Mouse (Mus musculus) hindbrain, embryonic 14.5 days (tissue): Measurements from ENCODE around the gene Cib4. TPM values are rescaled to one million over a fixed set of nuclear protein-coding genes. Genes with fewer than 3 reads are reported as not detected.

Experiments used
- ATAC-seq: fragments of 200-750 bp; cut with Nextera tagmentation; 2 replicates; pipeline ENCODE4 v1.8.0; 2017; ENCODE audit warnings: moderate number of reproducible peaks, mild to moderate bottlenecking, moderate TSS enrichment, moderate library complexity; ENCODE audit not compliant: low FRiP score
- DNase-seq: peaks from one replicate; pipeline ENCODE4 v3.0.0-alpha.2; 2015; ENCODE audit warnings: low spot score
- H3K27ac ChIP-seq: fragments of 300-500 bp; sonication (generic); 2 replicates; pipeline ENCODE4 v1.5.1; 2014; ENCODE audit warnings: mild to moderate bottlenecking, moderate library complexity
- H3K27me3 ChIP-seq: fragments of 300-500 bp; sonication (generic); 2 replicates; pipeline ENCODE4 v1.6.1; 2014; ENCODE audit warnings: mild to moderate bottlenecking, low read length, mixed read lengths; ENCODE audit not compliant: control insufficient read depth, insufficient read depth
- H3K36me3 ChIP-seq: fragments of 300-500 bp; sonication (generic); replicated peaks from 2 replicates; pipeline ENCODE4 v1.6.1; 2014; ENCODE audit not compliant: control insufficient read depth, insufficient read depth
- H3K4me1 ChIP-seq: fragments of 300-500 bp; sonication (generic); replicated peaks from 2 replicates; pipeline ENCODE4 v1.6.1; 2014; ENCODE audit warnings: antibody characterized with exemption, low read length, mixed read lengths; ENCODE audit not compliant: control insufficient read depth, insufficient read depth
- H3K4me2 ChIP-seq: fragments of 300-500 bp; sonication (generic); replicated peaks from 2 replicates; pipeline ENCODE4 v1.6.1; 2014; ENCODE audit warnings: mild to moderate bottlenecking, moderate library complexity
- H3K4me3 ChIP-seq: fragments of 300-500 bp; sonication (generic); replicated peaks from 2 replicates; pipeline ENCODE4 v1.5.1; 2014; ENCODE audit warnings: mild to moderate bottlenecking, low read length
- H3K9ac ChIP-seq: fragments of 300-500 bp; sonication (generic); 2 replicates; pipeline ENCODE4 v1.6.1; 2014
- H3K9me3 ChIP-seq: fragments of 300-500 bp; sonication (generic); 2 replicates; pipeline ENCODE4 v1.6.1; 2016; ENCODE audit warnings: low read length; ENCODE audit not compliant: control insufficient read depth
- WGBS: fragments of 180-500 bp; shearing (Covaris S2); extraction: QIAGEN DNeasy Blood & Tissue Kit; methylation state at CpG from one replicate; pipeline ENCODE4 v1.1.7; 2014; 5-methylcytosine and 5-hydroxymethylcytosine counted together
- polyA plus RNA-seq: library from polyadenylated mRNA; unstranded; fragments of >200 nt; fragmentation: Nextera tagmentation; extraction: Ambion mirVana; gene quantifications from 2 replicates; pipeline ENCODE4 v1.2.1, GENCODE M21; 2014

Cib4 gene
- polyA plus RNA-seq, 1 experiment from 2014 or later = not detected

- H3K27ac ChIP-seq = no peak overlapping the region
- H3K4me2 ChIP-seq = no peak overlapping the region
- H3K4me1 ChIP-seq = no peaks in the 10 kb centered on the region
- H3K27me3 ChIP-seq = no peaks in the 10 kb centered on the region
- H3K9ac ChIP-seq = no peak overlapping the region
- ATAC-seq = no peak
- no peaks in the 10 kb centered on the region for H3K9me3 ChIP-seq
- H3K4me3 ChIP-seq = no peak overlapping the region
- H3K36me3 ChIP-seq = no peaks in the 10 kb centered on the region
- no peak for DNase-seq
- WGBS = 89% methylated on average over 8 of the region's 8 CpGs
These were observed 48.8 kb downstream of the Cib4 start for GRCm38 (mm10) chr5:30496821-30497220.

GRCm38 (mm10) chr5:30495288-30495687 is 50.3 kb downstream of the Cib4 start:
- H3K27me3 ChIP-seq = no peaks in the 10 kb centered on the region
- no peak overlapping the region for H3K4me3 ChIP-seq
- H3K9ac ChIP-seq = no peak overlapping the region
- H3K4me2 ChIP-seq = no peak overlapping the region
- no peak overlapping the region for H3K27ac ChIP-seq
- ATAC-seq (no peak), DNase-seq (no peak)
- no peaks in the 10 kb centered on the region for H3K9me3 ChIP-seq
- 44% methylated on average over 2 of the region's 2 CpGs for WGBS
- H3K36me3 ChIP-seq = no peaks in the 10 kb centered on the region
- H3K4me1 ChIP-seq = no peaks in the 10 kb centered on the region

- Histone ChIP-seq H3K27ac (no peak overlapping the region), H3K36me3 (no peaks in the 10 kb centered on the region), H3K4me1 (no peaks in the 10 kb centered on the region), H3K4me3 (no peak overlapping the region), H3K4me2 (no peak overlapping the region), H3K9me3 (no peaks in the 10 kb centered on the region), H3K27me3 (no peaks in the 10 kb centered on the region), H3K9ac (no peak overlapping the region)
- DNase-seq (no peak), ATAC-seq (no peak)
- 88% methylated on average over 7 of the region's 7 CpGs for WGBS
These were observed 51.0 kb downstream of the Cib4 start for GRCm38 (mm10) chr5:30494606-30495005.

GRCm38 (mm10) chr5:30493723-30494122 is 51.9 kb downstream of the Cib4 start:
- no peaks in the 10 kb centered on the region for H3K27me3 ChIP-seq
- 71% methylated on average over 7 of the region's 7 CpGs for WGBS
- no peak overlapping the region for H3K4me2 ChIP-seq
- H3K4me3 ChIP-seq = no peak overlapping the region
- H3K9me3 ChIP-seq = no peaks in the 10 kb centered on the region
- no peak for DNase-seq
- H3K9ac ChIP-seq = no peak overlapping the region
- no peak overlapping the region for H3K27ac ChIP-seq
- ATAC-seq = no peak
- H3K36me3 ChIP-seq = no peaks in the 10 kb centered on the region
- no peaks in the 10 kb centered on the region for H3K4me1 ChIP-seq

- no peak overlapping the region for H3K9ac ChIP-seq
- no peak overlapping the region for H3K4me2 ChIP-seq
- H3K36me3 ChIP-seq = no peaks in the 10 kb centered on the region
- 81% methylated on average over 5 of the region's 5 CpGs for WGBS
- DNase-seq (no peak), ATAC-seq (no peak)
- no peaks in the 10 kb centered on the region for H3K9me3 ChIP-seq
- no peaks in the 10 kb centered on the region for H3K4me1 ChIP-seq
- H3K27me3 ChIP-seq = no peaks in the 10 kb centered on the region
- no peak overlapping the region for H3K4me3 ChIP-seq
- no peak overlapping the region for H3K27ac ChIP-seq
These were observed 54.8 kb downstream of the Cib4 start for GRCm38 (mm10) chr5:30490845-30491244.

- Histone ChIP-seq H3K9ac (no peak overlapping the region), H3K4me2 (no peak overlapping the region), H3K4me3 (no peak overlapping the region), H3K9me3 (no peaks in the 10 kb centered on the region), H3K4me1 (no peaks in the 10 kb centered on the region), H3K27ac (no peak overlapping the region), H3K36me3 (no peaks in the 10 kb centered on the region), H3K27me3 (no peaks in the 10 kb centered on the region)
- no peak for DNase-seq
- no peak for ATAC-seq
These were observed 55.4 kb downstream of the Cib4 start for GRCm38 (mm10) chr5:30490215-30490614.

- no peaks in the 10 kb centered on the region for H3K9me3 ChIP-seq
- no peaks in the 10 kb centered on the region for H3K4me1 ChIP-seq
- no peaks in the 10 kb centered on the region for H3K27me3 ChIP-seq
- H3K27ac ChIP-seq = no peak overlapping the region
- H3K36me3 ChIP-seq = no peaks in the 10 kb centered on the region
- H3K4me2 ChIP-seq = no peak overlapping the region
- DNase-seq (no peak), ATAC-seq (no peak)
- WGBS = 79% methylated on average over 6 of the region's 6 CpGs
- no peak overlapping the region for H3K9ac ChIP-seq
- no peak overlapping the region for H3K4me3 ChIP-seq
These were observed 60.5 kb downstream of the Cib4 start for GRCm38 (mm10) chr5:30485136-30485535.

- DNase-seq (no peak), ATAC-seq (no peak)
- Histone ChIP-seq H3K4me3 (no peak overlapping the region), H3K9ac (no peak overlapping the region), H3K27me3 (no peaks in the 10 kb centered on the region), H3K27ac (no peak overlapping the region), H3K36me3 (no peaks in the 10 kb centered on the region), H3K4me2 (no peak overlapping the region), H3K9me3 (no peaks in the 10 kb centered on the region), H3K4me1 (no peaks in the 10 kb centered on the region)
- 79% methylated on average over 5 of the region's 5 CpGs for WGBS
These were observed 61.0 kb downstream of the Cib4 start for GRCm38 (mm10) chr5:30484591-30484990.

GRCm38 (mm10) chr5:30483533-30483932 is 62.1 kb downstream of the Cib4 start:
- no peak for ATAC-seq
- Histone ChIP-seq H3K36me3 (no peaks in the 10 kb centered on the region), H3K9ac (no peak overlapping the region), H3K4me1 (no peaks in the 10 kb centered on the region), H3K27me3 (no peaks in the 10 kb centered on the region), H3K4me2 (no peak overlapping the region), H3K4me3 (no peak overlapping the region), H3K27ac (no peak overlapping the region), H3K9me3 (no peaks in the 10 kb centered on the region)
- WGBS = 72% methylated on average over 8 of the region's 8 CpGs
- DNase-seq = no peak

- Histone ChIP-seq H3K9ac (no peak overlapping the region), H3K4me2 (no peak overlapping the region), H3K9me3 (no peaks in the 10 kb centered on the region), H3K4me1 (no peaks in the 10 kb centered on the region), H3K36me3 (no peaks in the 10 kb centered on the region), H3K27ac (no peak overlapping the region), H3K27me3 (no peaks in the 10 kb centered on the region), H3K4me3 (no peak overlapping the region)
- ATAC-seq (no peak), DNase-seq (peak; percentile 81)
- WGBS = 18% methylated on average over 5 of the region's 5 CpGs
These were observed 63.3 kb downstream of the Cib4 start for GRCm38 (mm10) chr5:30482319-30482718.
